Mouse (Mus musculus) forebrain, embryonic 15.5 days (tissue): ENCODE measurements around the gene Yeats4. TPM values are rescaled to one million over a fixed set of nuclear protein-coding genes. Genes with fewer than 3 reads are reported as not detected.

Experiments
- ATAC-seq: fragments of 200-750 bp; cut with Nextera tagmentation; replicated peaks from 2 replicates; pipeline ENCODE4 v1.8.0; 2017; ENCODE audit warnings: mild to moderate bottlenecking, moderate TSS enrichment, moderate library complexity
- H3K27ac ChIP-seq: fragments of 300-500 bp; sonication (generic); replicated peaks from 2 replicates; pipeline ENCODE4 v1.5.1; 2015; ENCODE audit warnings: mild to moderate bottlenecking, inconsistent platforms
- H3K27me3 ChIP-seq: fragments of 300-500 bp; sonication (generic); 2 replicates; pipeline ENCODE4 v1.6.1; 2015; ENCODE audit warnings: inconsistent platforms
- H3K36me3 ChIP-seq: fragments of 300-500 bp; sonication (generic); 2 replicates; pipeline ENCODE4 v1.6.1; 2015; ENCODE audit warnings: mild to moderate bottlenecking, inconsistent platforms
- H3K4me1 ChIP-seq: fragments of 300-500 bp; sonication (generic); 2 replicates; pipeline ENCODE4 v1.6.1; 2015; ENCODE audit warnings: inconsistent platforms
- H3K4me2 ChIP-seq: fragments of 300-500 bp; sonication (generic); replicated peaks from 2 replicates; pipeline ENCODE4 v1.6.1; 2015; ENCODE audit warnings: mild to moderate bottlenecking, inconsistent platforms
- H3K4me3 ChIP-seq: fragments of 300-500 bp; sonication (generic); 2 replicates; pipeline ENCODE4 v1.5.1; 2015; ENCODE audit warnings: mild to moderate bottlenecking, inconsistent platforms
- H3K9ac ChIP-seq: fragments of 300-500 bp; sonication (generic); replicated peaks from 2 replicates; pipeline ENCODE4 v1.6.1; 2015; ENCODE audit warnings: mild to moderate bottlenecking, inconsistent platforms
- H3K9me3 ChIP-seq: fragments of 300-500 bp; sonication (generic); 2 replicates; pipeline ENCODE4 v1.6.1; 2016; ENCODE audit warnings: inconsistent platforms
- WGBS: fragments of 180-500 bp; shearing (Covaris S2); methylation state at CpG from one replicate; pipeline ENCODE4 v1.1.7; 2015; ENCODE audit warnings: mixed read lengths; 5-methylcytosine and 5-hydroxymethylcytosine counted together
- polyA plus RNA-seq: library from polyadenylated mRNA; unstranded; fragments of >200 nt; fragmentation: Nextera tagmentation; extraction: Ambion mirVana; gene quantifications from 2 replicates; pipeline ENCODE4 v1.2.1, GENCODE M21; 2015

The Yeats4 gene
- polyA plus RNA-seq, 1 experiment from 2014 or later, result 101 TPM

GRCm38 (mm10) chr10:117196696-117197095 lies 27.6 kb downstream of the Yeats4 start:
- Histone ChIP-seq H3K27me3 (no peaks in the 10 kb centered on the region), H3K9me3 (no peaks in the 10 kb centered on the region), H3K4me3 (no peak overlapping the region), H3K9ac (no peak overlapping the region), H3K4me2 (no peak overlapping the region), H3K4me1 (no peaks in the 10 kb centered on the region), H3K36me3 (no peaks in the 10 kb centered on the region), H3K27ac (no peak overlapping the region)
- ATAC-seq, result no peak
- WGBS, result 88% methylated on average over 3 of the region's 3 CpGs

GRCm38 (mm10) chr10:117195748-117196147 lies 28.6 kb downstream of the Yeats4 start:
- Histone ChIP-seq H3K4me1 (no peaks in the 10 kb centered on the region), H3K4me3 (no peak overlapping the region), H3K4me2 (no peak overlapping the region), H3K27ac (no peak overlapping the region), H3K9ac (no peak overlapping the region), H3K27me3 (no peaks in the 10 kb centered on the region), H3K36me3 (no peaks in the 10 kb centered on the region), H3K9me3 (no peaks in the 10 kb centered on the region)
- WGBS, result 94% methylated on average over 4 of the region's 4 CpGs
- ATAC-seq, result no peak

- H3K4me1 ChIP-seq, result no peaks in the 10 kb centered on the region
- H3K36me3 ChIP-seq, result no peaks in the 10 kb centered on the region
- H3K4me2 ChIP-seq, result no peak overlapping the region
- H3K27me3 ChIP-seq, result no peaks in the 10 kb centered on the region
- 94% methylated on average over 12 of the region's 12 CpGs for WGBS
- no peaks in the 10 kb centered on the region for H3K9me3 ChIP-seq
- no peak for ATAC-seq
- H3K9ac ChIP-seq, result no peak overlapping the region
- no peak overlapping the region for H3K4me3 ChIP-seq
- no peak overlapping the region for H3K27ac ChIP-seq
These were observed 29.3 kb downstream of the Yeats4 start for GRCm38 (mm10) chr10:117195005-117195404.

- Histone ChIP-seq H3K4me1 (no peaks in the 10 kb centered on the region), H3K27ac (no peak overlapping the region), H3K9ac (no peak overlapping the region), H3K4me2 (no peak overlapping the region), H3K27me3 (no peaks in the 10 kb centered on the region), H3K4me3 (no peak overlapping the region), H3K9me3 (no peaks in the 10 kb centered on the region), H3K36me3 (no peaks in the 10 kb centered on the region)
- 79% methylated on average over 5 of the region's 5 CpGs for WGBS
- no peak for ATAC-seq
These were observed 30.9 kb downstream of the Yeats4 start for GRCm38 (mm10) chr10:117193364-117193763.

- Histone ChIP-seq H3K9me3 (no peaks in the 10 kb centered on the region), H3K4me2 (no peak overlapping the region), H3K36me3 (no peaks in the 10 kb centered on the region), H3K27ac (no peak overlapping the region), H3K4me1 (no peaks in the 10 kb centered on the region), H3K27me3 (no peaks in the 10 kb centered on the region), H3K4me3 (no peak overlapping the region), H3K9ac (no peak overlapping the region)
- ATAC-seq, result no peak
- 60% methylated on average over 9 of the region's 9 CpGs for WGBS
These were observed 38.8 kb downstream of the Yeats4 start for GRCm38 (mm10) chr10:117185399-117186089.

GRCm38 (mm10) chr10:117181098-117181497 lies 43.2 kb downstream of the Yeats4 start:
- H3K4me2 ChIP-seq, result no peak overlapping the region

GRCm38 (mm10) chr10:117174645-117175044 lies 49.7 kb downstream of the Yeats4 start:
- no peak overlapping the region for H3K4me2 ChIP-seq

More at GRCm38 (mm10) chr10:117181098-117181497, 43.2 kb downstream of the Yeats4 start:
- no peaks in the 10 kb centered on the region for H3K27me3 ChIP-seq
- no peak overlapping the region for H3K27ac ChIP-seq
- H3K4me3 ChIP-seq, result no peak overlapping the region
- no peak for ATAC-seq
- 61% methylated on average over 3 of the region's 3 CpGs for WGBS
- no peaks in the 10 kb centered on the region for H3K36me3 ChIP-seq
- H3K9ac ChIP-seq, result no peak overlapping the region
- no peaks in the 10 kb centered on the region for H3K4me1 ChIP-seq
- no peaks in the 10 kb centered on the region for H3K9me3 ChIP-seq

GRCm38 (mm10) chr10:117173566-117174438 lies 50.5 kb downstream of the Yeats4 start:
- Histone ChIP-seq H3K9ac (no peak overlapping the region), H3K36me3 (no peaks in the 10 kb centered on the region), H3K4me2 (no peak overlapping the region), H3K27ac (no peak overlapping the region), H3K27me3 (no peaks in the 10 kb centered on the region), H3K4me3 (no peak overlapping the region), H3K9me3 (no peaks in the 10 kb centered on the region), H3K4me1 (no peaks in the 10 kb centered on the region)
- WGBS, result 44% methylated on average over 12 of the region's 13 CpGs
- no peak for ATAC-seq

More at GRCm38 (mm10) chr10:117174645-117175044, 49.7 kb downstream of the Yeats4 start:
- no peaks in the 10 kb centered on the region for H3K9me3 ChIP-seq
- no peak for ATAC-seq
- no peak overlapping the region for H3K4me3 ChIP-seq
- no peaks in the 10 kb centered on the region for H3K4me1 ChIP-seq
- WGBS, result 64% methylated on average over 12 of the region's 12 CpGs
- no peak overlapping the region for H3K27ac ChIP-seq
- H3K27me3 ChIP-seq, result no peaks in the 10 kb centered on the region
- no peak overlapping the region for H3K9ac ChIP-seq
- no peaks in the 10 kb centered on the region for H3K36me3 ChIP-seq

GRCm38 (mm10) chr10:117173111-117173510 lies 51.2 kb downstream of the Yeats4 start:
- no peak overlapping the region for H3K4me2 ChIP-seq
- H3K27ac ChIP-seq, result no peak overlapping the region
- ATAC-seq, result no peak
- no peaks in the 10 kb centered on the region for H3K9me3 ChIP-seq
- WGBS, result 97% methylated on average over 1 of the region's 1 CpGs
- H3K9ac ChIP-seq, result no peak overlapping the region
- H3K27me3 ChIP-seq, result no peaks in the 10 kb centered on the region
- H3K4me1 ChIP-seq, result no peaks in the 10 kb centered on the region
- no peaks in the 10 kb centered on the region for H3K36me3 ChIP-seq
- no peak overlapping the region for H3K4me3 ChIP-seq

- Histone ChIP-seq H3K27me3 (no peaks in the 10 kb centered on the region), H3K4me1 (no peaks in the 10 kb centered on the region), H3K4me2 (no peak overlapping the region), H3K4me3 (no peak overlapping the region), H3K27ac (no peak overlapping the region), H3K36me3 (no peaks in the 10 kb centered on the region), H3K9ac (no peak overlapping the region), H3K9me3 (no peaks in the 10 kb centered on the region)
- ATAC-seq, result no peak
- 46% methylated on average over 3 of the region's 3 CpGs for WGBS
These were observed 52.2 kb downstream of the Yeats4 start for GRCm38 (mm10) chr10:117172069-117172468.

GRCm38 (mm10) chr10:117166785-117167425 lies 57.4 kb downstream of the Yeats4 start:
- H3K9me3 ChIP-seq, result no peaks in the 10 kb centered on the region
- no peak overlapping the region for H3K27ac ChIP-seq
- H3K4me3 ChIP-seq, result no peak overlapping the region
- H3K4me1 ChIP-seq, result no peaks in the 10 kb centered on the region
- no peaks in the 10 kb centered on the region for H3K27me3 ChIP-seq
- H3K36me3 ChIP-seq, result no peaks in the 10 kb centered on the region
- 91% methylated on average over 11 of the region's 11 CpGs for WGBS
- no peak overlapping the region for H3K4me2 ChIP-seq
- no peak overlapping the region for H3K9ac ChIP-seq
- no peak for ATAC-seq
